Mouse (Mus musculus) frontal cortex, postnatal 36 days (tissue): Measurements from ENCODE around the gene Adgrv1.
"Not testable (repeated sequence)": the region's sequence is repeated elsewhere in the genome, so short reads cannot be mapped to it uniquely, and the experiment has no call there.

Source experiments
- DNase-seq, 2 experiments: peaks; one replicate each; pipeline ENCODE4 v3.0.0; 2022; ENCODE audit warnings: low spot score in 2 of 2

The Adgrv1 gene

GRCm38 (mm10) chr13:81627861-81628260, 5.1 kb downstream of the Adgrv1 start:
- not testable (repeated sequence) for DNase-seq

- peak in 1 of 2 experiments; percentile 4 for DNase-seq
Measured at GRCm38 (mm10) chr13:81610349-81610748, 22.6 kb downstream of the Adgrv1 start.

- DNase-seq: no peak
Measured at GRCm38 (mm10) chr13:81606991-81607390, 26.0 kb downstream of the Adgrv1 start.

GRCm38 (mm10) chr13:81596910-81597607, 35.9 kb downstream of the Adgrv1 start:
- no peak for DNase-seq

- no peak for DNase-seq
Measured at GRCm38 (mm10) chr13:81578692-81579091, 54.3 kb downstream of the Adgrv1 start.

- peak; percentile 2 to 4 for DNase-seq
Measured at GRCm38 (mm10) chr13:81570241-81570821, 62.6 kb downstream of the Adgrv1 start.

- no peak for DNase-seq
Measured at GRCm38 (mm10) chr13:81550024-81550423, 82.9 kb downstream of the Adgrv1 start.

- no peak for DNase-seq
Measured at GRCm38 (mm10) chr13:81534916-81535315, 98.0 kb downstream of the Adgrv1 start.

- DNase-seq: no peak
Measured at GRCm38 (mm10) chr13:81526687-81527086, 106.3 kb downstream of the Adgrv1 start.

- peak; percentile 15 to 49 for DNase-seq
Measured at GRCm38 (mm10) chr13:81510142-81510541, 122.8 kb downstream of the Adgrv1 start.

- DNase-seq: no peak
Measured at GRCm38 (mm10) chr13:81497035-81497434, 135.9 kb downstream of the Adgrv1 start.

- DNase-seq: peak; percentile 15 to 51
Measured at GRCm38 (mm10) chr13:81491971-81492370, 141.0 kb downstream of the Adgrv1 start.

GRCm38 (mm10) chr13:81486980-81487379, 146.0 kb downstream of the Adgrv1 start:
- no peak for DNase-seq

- DNase-seq: no peak
Measured at GRCm38 (mm10) chr13:81473750-81474149, 159.2 kb downstream of the Adgrv1 start.

GRCm38 (mm10) chr13:81466661-81467060, 166.3 kb downstream of the Adgrv1 start:
- DNase-seq: peak; percentile 7 to 40

- no peak for DNase-seq
Measured at GRCm38 (mm10) chr13:81465794-81466193, 167.2 kb downstream of the Adgrv1 start.

- DNase-seq: no peak
Measured at GRCm38 (mm10) chr13:81449630-81450029, 183.3 kb downstream of the Adgrv1 start.

GRCm38 (mm10) chr13:81449198-81449597, 183.8 kb downstream of the Adgrv1 start:
- DNase-seq: no peak

GRCm38 (mm10) chr13:81441412-81441811, 191.5 kb downstream of the Adgrv1 start:
- no peak for DNase-seq

GRCm38 (mm10) chr13:81439390-81440025, 193.4 kb downstream of the Adgrv1 start:
- DNase-seq: peak; percentile 89 to 93

GRCm38 (mm10) chr13:81437088-81437487, 195.9 kb downstream of the Adgrv1 start:
- no peak for DNase-seq

GRCm38 (mm10) chr13:81426896-81427755, 205.8 kb downstream of the Adgrv1 start:
- peak; percentile 48 to 67 for DNase-seq
